Mouse (Mus musculus) embryonic facial prominence, embryonic 11.5 days (tissue): ENCODE results near the gene Lsm14a. TPM values are rescaled to one million over a fixed set of nuclear protein-coding genes. Genes with fewer than 3 reads are reported as not detected.

Experiments
- ATAC-seq: fragments of 200-750 bp; cut with Nextera tagmentation; replicated peaks from 2 replicates; pipeline ENCODE4 v1.8.0; 2017; ENCODE audit warnings: low read depth; ENCODE audit not compliant: insufficient number of reproducible peaks, low FRiP score, low TSS enrichment
- DNase-seq: peaks from one replicate; pipeline ENCODE4 v3.0.0-alpha.2; 2015; ENCODE audit warnings: low spot score
- H3K27ac ChIP-seq: fragments of 300-500 bp; sonication (generic); replicated peaks from 2 replicates; pipeline ENCODE4 v1.5.1; 2014; ENCODE audit warnings: mild to moderate bottlenecking, low read depth, low read length, control low read depth
- H3K27me3 ChIP-seq: fragments of 300-500 bp; sonication (generic); 2 replicates; pipeline ENCODE4 v1.6.1; 2014; ENCODE audit warnings: mild to moderate bottlenecking, low read length, moderate library complexity, mixed read lengths; ENCODE audit not compliant: control insufficient read depth, insufficient read depth
- H3K36me3 ChIP-seq: fragments of 300-500 bp; sonication (generic); replicated peaks from 2 replicates; pipeline ENCODE4 v1.6.1; 2014; ENCODE audit warnings: low read depth, mild to moderate bottlenecking, low read length, moderate library complexity, mixed read lengths; ENCODE audit not compliant: control insufficient read depth, insufficient read depth
- H3K4me1 ChIP-seq: fragments of 300-500 bp; sonication (generic); 2 replicates; pipeline ENCODE4 v1.6.1; 2014; ENCODE audit warnings: low read length, mixed read lengths; ENCODE audit not compliant: control insufficient read depth, insufficient read depth
- H3K4me2 ChIP-seq: fragments of 300-500 bp; sonication (generic); 2 replicates; pipeline ENCODE4 v1.6.1; 2014; ENCODE audit warnings: low read depth, mild to moderate bottlenecking, control low read depth, low read length, moderate library complexity
- H3K4me3 ChIP-seq: fragments of 300-500 bp; sonication (generic); 2 replicates; pipeline ENCODE4 v1.5.1; 2014; ENCODE audit warnings: low read depth, low read length, control low read depth
- H3K9ac ChIP-seq: fragments of 300-500 bp; sonication (generic); replicated peaks from 2 replicates; pipeline ENCODE4 v1.6.1; 2014; ENCODE audit warnings: mild to moderate bottlenecking, control low read depth, low read length
- H3K9me3 ChIP-seq: fragments of 300-500 bp; sonication (generic); replicated peaks from 2 replicates; pipeline ENCODE4 v1.6.1; 2016; ENCODE audit warnings: mild to moderate bottlenecking, low read length, inconsistent platforms, mixed read lengths; ENCODE audit not compliant: control insufficient read depth
- WGBS: fragments of 180-500 bp; shearing (Covaris S2); extraction: QIAGEN DNeasy Blood & Tissue Kit; methylation state at CpG from one replicate; pipeline ENCODE4 v1.1.7; 2014; 5-methylcytosine and 5-hydroxymethylcytosine counted together
- polyA plus RNA-seq: library from polyadenylated mRNA; unstranded; fragments of >200 nt; fragmentation: Nextera tagmentation; extraction: Ambion mirVana; gene quantifications from 2 replicates; pipeline ENCODE4 v1.2.1, GENCODE M21; 2014

The Lsm14a gene
- polyA plus RNA-seq, 1 experiment from 2014 or later = 78.7 TPM

- Histone ChIP-seq H3K36me3 (peaks cover 8% of the 10 kb centered on the region), H3K9ac (no peak overlapping the region), H3K27me3 (no peaks in the 10 kb centered on the region), H3K9me3 (no peaks in the 10 kb centered on the region), H3K4me2 (no peak overlapping the region), H3K4me1 (no peaks in the 10 kb centered on the region), H3K27ac (no peak overlapping the region), H3K4me3 (no peak overlapping the region)
- 95% methylated on average over 4 of the region's 4 CpGs for WGBS
- ATAC-seq = no peak
- peak; percentile 36 for DNase-seq
These were observed 37.5 kb downstream of the Lsm14a start for GRCm38 (mm10) chr7:34355629-34356028.

- WGBS = 89% methylated on average over 1 of the region's 1 CpGs
- Histone ChIP-seq H3K27me3 (no peaks in the 10 kb centered on the region), H3K9me3 (no peaks in the 10 kb centered on the region), H3K27ac (no peak overlapping the region), H3K4me3 (no peak overlapping the region), H3K4me2 (no peak overlapping the region), H3K36me3 (peaks cover 14% of the 10 kb centered on the region), H3K4me1 (no peaks in the 10 kb centered on the region), H3K9ac (no peak overlapping the region)
- DNase-seq = peak; percentile 16
- ATAC-seq = no peak
These were observed 41.1 kb downstream of the Lsm14a start for GRCm38 (mm10) chr7:34351997-34352396.

- H3K27me3 ChIP-seq = no peaks in the 10 kb centered on the region
- H3K4me1 ChIP-seq = no peaks in the 10 kb centered on the region
- 92% methylated on average over 5 of the region's 5 CpGs for WGBS
- H3K9me3 ChIP-seq = no peaks in the 10 kb centered on the region
- H3K4me2 ChIP-seq = no peak overlapping the region
- DNase-seq (no peak), ATAC-seq (no peak)
- H3K4me3 ChIP-seq = no peak overlapping the region
- peaks cover 14% of the 10 kb centered on the region for H3K36me3 ChIP-seq
- H3K27ac ChIP-seq = no peak overlapping the region
- H3K9ac ChIP-seq = no peak overlapping the region
These were observed 42.9 kb downstream of the Lsm14a start for GRCm38 (mm10) chr7:34350166-34350565.

- Histone ChIP-seq H3K27ac (no peak overlapping the region), H3K4me2 (no peak overlapping the region), H3K4me3 (no peak overlapping the region), H3K9me3 (no peaks in the 10 kb centered on the region), H3K36me3 (peaks cover 18% of the 10 kb centered on the region), H3K27me3 (no peaks in the 10 kb centered on the region), H3K4me1 (no peaks in the 10 kb centered on the region), H3K9ac (no peak overlapping the region)
- DNase-seq (no peak), ATAC-seq (no peak)
- WGBS = 100% methylated on average over 1 of the region's 1 CpGs
These were observed 45.1 kb downstream of the Lsm14a start for GRCm38 (mm10) chr7:34348011-34348410.

- Histone ChIP-seq H3K9ac (no peak overlapping the region), H3K27me3 (no peaks in the 10 kb centered on the region), H3K27ac (no peak overlapping the region), H3K4me1 (no peaks in the 10 kb centered on the region), H3K4me2 (no peak overlapping the region), H3K4me3 (no peak overlapping the region), H3K36me3 (peaks cover 15% of the 10 kb centered on the region), H3K9me3 (no peaks in the 10 kb centered on the region)
- ATAC-seq = no peak
- 91% methylated on average over 3 of the region's 3 CpGs for WGBS
- DNase-seq = no peak
These were observed 46.1 kb downstream of the Lsm14a start for GRCm38 (mm10) chr7:34347041-34347440.

GRCm38 (mm10) chr7:34346505-34346904 is 46.6 kb downstream of the Lsm14a start:
- Histone ChIP-seq H3K4me3 (no peak overlapping the region), H3K4me2 (no peak overlapping the region), H3K4me1 (no peaks in the 10 kb centered on the region), H3K27me3 (no peaks in the 10 kb centered on the region), H3K9ac (no peak overlapping the region), H3K9me3 (no peaks in the 10 kb centered on the region), H3K27ac (no peak overlapping the region), H3K36me3 (peaks cover 14% of the 10 kb centered on the region)
- 91% methylated on average over 4 of the region's 4 CpGs for WGBS
- ATAC-seq (no peak), DNase-seq (no peak)

GRCm38 (mm10) chr7:34342040-34342793 is 50.9 kb downstream of the Lsm14a start:
- H3K36me3 ChIP-seq = peaks cover 4% of the 10 kb centered on the region

GRCm38 (mm10) chr7:34340841-34341240 is 52.3 kb downstream of the Lsm14a start:
- peaks cover 4% of the 10 kb centered on the region for H3K36me3 ChIP-seq
- no peak overlapping the region for H3K9ac ChIP-seq
- no peaks in the 10 kb centered on the region for H3K9me3 ChIP-seq
- H3K27me3 ChIP-seq = no peaks in the 10 kb centered on the region
- 89% methylated on average over 5 of the region's 5 CpGs for WGBS
- H3K4me1 ChIP-seq = no peaks in the 10 kb centered on the region
- no peak for DNase-seq
- no peak overlapping the region for H3K4me2 ChIP-seq
- ATAC-seq = no peak
- H3K4me3 ChIP-seq = no peak overlapping the region
- no peak overlapping the region for H3K27ac ChIP-seq

More at GRCm38 (mm10) chr7:34342040-34342793, 50.9 kb downstream of the Lsm14a start:
- H3K27ac ChIP-seq = no peak overlapping the region
- no peaks in the 10 kb centered on the region for H3K4me1 ChIP-seq
- no peaks in the 10 kb centered on the region for H3K9me3 ChIP-seq
- H3K4me3 ChIP-seq = no peak overlapping the region
- no peaks in the 10 kb centered on the region for H3K27me3 ChIP-seq
- H3K4me2 ChIP-seq = no peak overlapping the region
- ATAC-seq = no peak
- H3K9ac ChIP-seq = no peak overlapping the region
- WGBS = 89% methylated on average over 10 of the region's 10 CpGs
- DNase-seq = no peak
